18 mouse cellular contexts compared by ENCODE assay signal in the genomic region with DNA sequence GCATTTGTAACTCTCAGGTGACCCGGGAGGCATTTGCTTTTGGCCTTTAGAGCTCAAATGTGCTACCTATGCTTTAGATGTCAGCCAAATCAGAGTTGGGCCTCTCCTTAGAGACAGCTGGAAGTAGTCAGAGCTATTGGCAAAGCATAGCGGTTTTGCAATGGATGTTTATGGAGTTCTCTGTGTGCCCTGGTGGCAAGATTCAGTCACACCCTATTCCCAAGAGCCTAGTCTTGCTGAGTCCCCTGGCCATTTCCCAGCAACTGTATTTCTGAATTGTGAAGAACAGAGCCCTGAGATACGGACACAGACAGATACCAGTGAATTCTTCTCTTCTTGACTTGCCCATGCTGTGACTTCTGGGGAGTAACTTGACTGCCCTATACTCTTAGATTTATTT. TPM values are rescaled to one million over a fixed set of nuclear protein-coding genes. Genes with fewer than 3 reads are reported as not detected.
DNase-seq lines count a peak whose midpoint lies in the region.
"Had no signal": no experiment of that assay in that cellular context is flagged by ENCODE, and none has a peak within 500 bp of the region (broad histone marks: within the 10 kb centered on the region; RNA-seq: fewer than 3 reads in every experiment).

No protein-coding gene starts in this region.

- intact Hi-C loops in gastrocnemius, postnatal 36 days (cut with DNase I) = no loop called here

- peak; percentile 80 for DNase-seq in gastrocnemius, adult 18-20 months (ENCODE audit: low spot score)
- DNase-seq in gastrocnemius, postnatal 36 days = no peak
- DNase-seq in urinary bladder, postnatal 14 days (ENCODE audit: low spot score) = peak; percentile 9
- DNase-seq in urinary bladder, postnatal 4 days (ENCODE audit: low spot score in 2 of 2) = no peak
- peak; percentile 74 for DNase-seq in lung, postnatal 10 days
- DNase-seq in embryo, embryonic 11 days = no peak
- DNase-seq in kidney, adult 11 months = no peak
- DNase-seq in frontal cortex, postnatal 10 days (ENCODE audit: low spot score in 2 of 2) = no peak
- DNase-seq: adrenal gland, adult 2 months; cerebellum, adult 11 months; cerebellum, postnatal 10 days; forebrain, postnatal 0 days; midbrain, embryonic 14.5 days; right cerebral cortex, postnatal 25 days; thymus, adult 2 months had no signal

RNA-seq across cellular contexts. Expression of gene Cd93, which starts 9.7 kb away (rescaled TPM):
- total RNA-seq in gastrocnemius, adult 18-20 months (2021) = 10 to 100 TPM in 1 of 2 experiments, 1 to 10 TPM in 1; 7.9 to 14.8 TPM
- 10 to 100 TPM; 16.7 to 20.5 TPM for total RNA-seq in gastrocnemius, postnatal 36 days (2021)
- total RNA-seq: MEL had no signal

RNA-seq across cellular contexts. Expression of gene Thbd, which starts 45.1 kb away (rescaled TPM):
- total RNA-seq in gastrocnemius, adult 18-20 months (2021) = 10 to 100 TPM; 11.3 to 21.6 TPM
- 10 to 100 TPM; 12.6 to 17.4 TPM for total RNA-seq in gastrocnemius, postnatal 36 days (2021)
- total RNA-seq: CH12.LX, MEL had no signal

RNA-seq across cellular contexts. Expression of gene Sstr4, which starts 57.9 kb away (rescaled TPM):
- not detected for total RNA-seq in gastrocnemius, adult 18-20 months (2021)
- total RNA-seq in gastrocnemius, postnatal 36 days (2021) = under 1 TPM in 1 of 2 experiments, not detected in 1; 0.52 TPM
- total RNA-seq: CH12.LX; hematopoietic stem cell, adult 5-6 weeks; MEL had no signal

Comparison
In these comparisons a context has a peak if more than half of its experiments do, and no peak if none do; other contexts are left out.
1. DNase-seq: peak in gastrocnemius, adult 18-20 months (single experiment), urinary bladder, postnatal 14 days (single experiment) and lung, postnatal 10 days (single experiment); none in gastrocnemius, postnatal 36 days (0 of 2), urinary bladder, postnatal 4 days (0 of 2), embryo, embryonic 11 days (single experiment), kidney, adult 11 months (single experiment) and frontal cortex, postnatal 10 days (0 of 2).